Mouse (Mus musculus): Measurements from ENCODE around the gene Slc25a22. TPM values are rescaled to one million over a fixed set of nuclear protein-coding genes. Genes with fewer than 3 reads are reported as not detected.

Gene Slc25a22
- polyA plus RNA-seq, 1 experiment, result 22.2 TPM

DNA sequence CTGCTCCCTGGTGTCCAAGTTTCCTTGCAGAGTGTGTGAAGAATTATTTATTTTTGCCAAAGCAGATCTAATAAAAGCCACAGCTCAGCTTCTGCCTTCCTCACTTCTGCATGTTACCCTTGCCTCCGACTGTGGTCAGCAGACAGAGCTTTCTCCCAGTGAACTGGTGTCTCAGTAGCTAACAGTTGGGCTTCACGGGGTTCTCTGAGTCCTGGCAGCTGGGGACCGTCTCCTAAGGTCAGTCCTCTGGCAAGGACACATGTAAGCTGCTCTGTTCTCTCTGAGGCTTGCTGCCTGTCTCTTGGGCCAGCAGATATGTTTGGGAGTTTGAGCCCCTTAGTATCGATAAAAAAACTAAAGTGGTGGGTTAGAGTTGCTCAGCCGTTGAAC is 22.3 kb upstream of the Slc25a22 start:
- peaks cover 63% of the 10 kb centered on the region for H3K36me3 ChIP-seq (replicated peaks; ENCODE audit: low read length)
- TF ChIP-seq GATA1 (IDR thresholded peaks at IDR 0.05; ENCODE audit: borderline replicate concordance, low read length), result no peak
- no peak for TF ChIP-seq FLI1 (IDR thresholded peaks at IDR 0.05; ENCODE audit: low read length)
- peaks cover 90% of the 10 kb centered on the region for H3K4me1 ChIP-seq
- no peak overlapping the region for H3K4me3 ChIP-seq (replicated peaks)
- no peaks in the 10 kb centered on the region for H3K9me3 ChIP-seq
- peaks cover 20% of the 10 kb centered on the region for H3K27me3 ChIP-seq (replicated peaks)

DNA sequence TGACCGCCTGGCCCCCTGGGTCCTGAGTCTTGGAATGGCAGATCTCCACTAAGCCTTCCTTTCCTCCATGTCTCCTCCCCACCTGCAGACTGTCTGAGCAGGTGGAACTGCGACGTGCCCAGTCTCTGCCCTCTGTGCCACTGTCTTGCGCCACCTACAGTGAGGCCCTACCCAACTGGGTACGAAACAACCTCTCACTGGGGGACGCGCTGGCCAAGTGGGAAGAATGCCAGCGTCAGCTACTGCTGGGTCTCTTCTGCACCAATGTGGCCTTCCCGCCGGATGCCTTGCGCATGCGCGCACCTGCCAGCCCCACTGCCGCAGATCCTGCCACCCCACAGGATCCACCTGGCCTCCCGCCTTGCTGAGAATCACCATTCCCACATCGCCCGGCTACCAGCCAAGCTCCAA is 21.6 kb upstream of the Slc25a22 start:
- no peak for TF ChIP-seq GATA1 (IDR thresholded peaks at IDR 0.05; ENCODE audit: borderline replicate concordance, low read length)
- no peak for TF ChIP-seq FLI1 (IDR thresholded peaks at IDR 0.05; ENCODE audit: low read length)
- H3K4me1 ChIP-seq, result peaks cover 89% of the 10 kb centered on the region
- no peaks in the 10 kb centered on the region for H3K9me3 ChIP-seq
- peaks cover 20% of the 10 kb centered on the region for H3K27me3 ChIP-seq (replicated peaks)
- peaks cover 59% of the 10 kb centered on the region for H3K36me3 ChIP-seq (replicated peaks; ENCODE audit: low read length)
- peak overlapping the region; percentile 17 for H3K4me3 ChIP-seq (replicated peaks)

GRCm38 (mm10) chr7:141458661-141459060 is 21.0 kb upstream of the Slc25a22 start:
- H3K27me3 ChIP-seq (replicated peaks), result peaks cover 20% of the 10 kb centered on the region
- no peaks in the 10 kb centered on the region for H3K9me3 ChIP-seq
- H3K4me1 ChIP-seq, result peaks cover 87% of the 10 kb centered on the region

DNA sequence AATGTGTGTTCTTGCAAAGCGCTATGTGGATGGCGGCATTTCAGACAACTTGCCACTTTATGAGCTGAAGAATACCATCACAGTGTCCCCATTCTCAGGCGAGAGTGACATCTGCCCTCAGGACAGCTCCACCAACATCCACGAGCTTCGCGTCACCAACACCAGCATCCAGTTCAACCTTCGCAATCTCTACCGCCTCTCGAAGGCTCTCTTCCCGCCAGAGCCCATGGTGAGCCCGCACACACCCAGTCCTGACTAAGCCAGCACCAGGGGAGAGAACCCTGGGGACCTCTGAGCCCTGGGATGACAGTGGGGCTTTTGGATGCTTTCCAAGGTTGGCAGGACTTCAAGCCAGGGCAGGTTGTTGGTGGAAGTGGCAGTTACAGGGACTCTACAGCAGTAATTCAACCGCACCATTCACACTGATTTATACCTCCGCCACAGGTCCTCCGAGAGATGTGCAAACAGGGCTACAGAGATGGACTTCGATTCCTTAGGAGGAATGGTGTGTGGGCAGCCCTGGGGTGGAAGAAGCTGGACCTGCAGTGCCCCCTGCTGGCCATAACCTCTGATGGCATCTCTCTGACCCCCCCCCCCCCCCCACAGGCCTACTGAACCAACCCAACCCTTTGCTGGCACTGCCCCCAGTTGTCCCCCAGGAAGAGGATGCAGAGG is 20.4 kb upstream of the Slc25a22 start:
- H3K4me1 ChIP-seq, result peaks cover 87% of the 10 kb centered on the region
- H3K36me3 ChIP-seq (replicated peaks; ENCODE audit: low read length), result peaks cover 47% of the 10 kb centered on the region
- no peaks in the 10 kb centered on the region for H3K9me3 ChIP-seq
- H3K27me3 ChIP-seq (replicated peaks), result peaks cover 17% of the 10 kb centered on the region
- TF ChIP-seq GATA1 (IDR thresholded peaks at IDR 0.05; ENCODE audit: borderline replicate concordance, low read length) (no peak), FLI1 (IDR thresholded peaks at IDR 0.05; ENCODE audit: low read length) (no peak)
- peak overlapping the region; percentile 26 for H3K4me3 ChIP-seq (replicated peaks)

More at GRCm38 (mm10) chr7:141458661-141459060, 21.0 kb upstream of the Slc25a22 start:
- H3K36me3 ChIP-seq (replicated peaks; ENCODE audit: low read length), result peaks cover 52% of the 10 kb centered on the region
- TF ChIP-seq GATA1 (IDR thresholded peaks at IDR 0.05; ENCODE audit: borderline replicate concordance, low read length) (no peak), FLI1 (IDR thresholded peaks at IDR 0.05; ENCODE audit: low read length) (no peak)
- peak overlapping the region; percentile 14 for H3K4me3 ChIP-seq (replicated peaks)

- Histone ChIP-seq H3K4me1 (peaks cover 81% of the 10 kb centered on the region), H3K4me3 (replicated peaks) (peak overlapping the region; percentile 100), H3K36me3 (replicated peaks; ENCODE audit: low read length) (peaks cover 48% of the 10 kb centered on the region), H3K9me3 (no peaks in the 10 kb centered on the region), H3K27me3 (replicated peaks) (peaks cover 13% of the 10 kb centered on the region)
- TF ChIP-seq GATA1 (IDR thresholded peaks at IDR 0.05; ENCODE audit: borderline replicate concordance, low read length), result no peak
- no peak for TF ChIP-seq FLI1 (IDR thresholded peaks at IDR 0.05; ENCODE audit: low read length)
Observed at GRCm38 (mm10) chr7:141457236-141457635, 19.5 kb upstream of the Slc25a22 start.

DNA sequence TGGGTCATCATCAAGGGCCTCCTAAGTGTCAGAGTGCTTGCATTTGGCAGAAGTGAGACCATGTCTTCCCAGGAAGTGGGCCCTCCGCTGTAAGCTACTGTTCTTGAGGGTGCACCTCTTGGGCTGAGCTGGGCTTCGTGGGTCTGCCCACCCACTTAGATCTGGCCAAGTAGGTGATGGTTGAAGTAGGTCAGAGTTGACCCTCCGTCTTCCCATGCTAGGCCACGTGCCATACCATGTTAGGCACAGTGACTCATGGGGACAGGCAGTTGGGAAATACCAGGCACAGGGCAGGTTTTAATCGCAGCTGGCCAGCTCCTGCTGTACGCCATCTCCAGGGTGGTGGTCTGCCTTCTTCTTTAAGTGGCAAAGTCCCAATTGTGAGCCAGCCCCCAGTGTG is 19.0 kb upstream of the Slc25a22 start:
- Histone ChIP-seq H3K9me3 (no peaks in the 10 kb centered on the region), H3K36me3 (replicated peaks; ENCODE audit: low read length) (peaks cover 53% of the 10 kb centered on the region), H3K27me3 (replicated peaks) (peaks cover 8% of the 10 kb centered on the region), H3K4me1 (peaks cover 81% of the 10 kb centered on the region), H3K4me3 (replicated peaks) (peak overlapping the region; percentile 100)
- TF ChIP-seq FLI1 (IDR thresholded peaks at IDR 0.05; ENCODE audit: low read length) (no peak), GATA1 (IDR thresholded peaks at IDR 0.05; ENCODE audit: borderline replicate concordance, low read length) (no peak)

DNA sequence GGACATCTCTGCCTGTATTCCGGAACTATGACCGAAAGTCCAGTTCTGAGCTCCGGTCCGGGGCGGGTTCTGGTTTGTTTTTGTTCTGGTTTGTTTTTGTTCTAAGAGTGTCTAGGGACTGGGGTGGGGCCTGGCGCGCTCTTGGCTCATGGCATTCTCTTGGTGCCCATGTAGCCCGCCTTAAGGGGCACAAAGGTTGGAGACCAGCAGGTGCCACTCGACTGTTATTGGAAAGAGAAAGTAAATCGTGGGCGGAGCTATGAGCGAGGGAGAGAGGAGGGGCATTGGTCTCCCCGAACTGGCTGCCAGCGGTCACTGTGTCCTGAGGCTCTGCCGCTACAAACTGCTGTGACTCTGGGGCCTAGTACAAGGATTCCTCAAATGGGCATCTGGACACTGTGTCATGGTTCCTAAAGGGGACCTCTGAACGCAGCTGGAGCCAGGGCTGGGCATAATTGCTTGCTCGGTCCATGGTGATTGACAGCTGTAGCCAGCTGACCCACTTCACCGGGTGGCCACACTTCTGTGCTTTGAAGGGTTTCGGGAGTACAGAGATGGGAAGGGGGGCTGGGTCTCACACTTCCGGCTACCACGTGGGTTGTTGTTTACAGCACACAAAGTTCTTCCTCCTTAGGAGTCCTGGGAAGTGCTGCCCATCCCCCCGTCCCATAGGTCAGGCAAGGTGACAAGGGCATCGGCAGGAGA is 18.1 kb upstream of the Slc25a22 start:
- H3K4me1 ChIP-seq, result peaks cover 79% of the 10 kb centered on the region
- peaks cover 1% of the 10 kb centered on the region for H3K27me3 ChIP-seq (replicated peaks)
- H3K9me3 ChIP-seq, result no peaks in the 10 kb centered on the region
- peaks cover 60% of the 10 kb centered on the region for H3K36me3 ChIP-seq (replicated peaks; ENCODE audit: low read length)
- H3K4me3 ChIP-seq (replicated peaks), result peak overlapping the region; percentile 100
- no peak for TF ChIP-seq FLI1 (IDR thresholded peaks at IDR 0.05; ENCODE audit: low read length)
- no peak for TF ChIP-seq GATA1 (IDR thresholded peaks at IDR 0.05; ENCODE audit: borderline replicate concordance, low read length)

DNA sequence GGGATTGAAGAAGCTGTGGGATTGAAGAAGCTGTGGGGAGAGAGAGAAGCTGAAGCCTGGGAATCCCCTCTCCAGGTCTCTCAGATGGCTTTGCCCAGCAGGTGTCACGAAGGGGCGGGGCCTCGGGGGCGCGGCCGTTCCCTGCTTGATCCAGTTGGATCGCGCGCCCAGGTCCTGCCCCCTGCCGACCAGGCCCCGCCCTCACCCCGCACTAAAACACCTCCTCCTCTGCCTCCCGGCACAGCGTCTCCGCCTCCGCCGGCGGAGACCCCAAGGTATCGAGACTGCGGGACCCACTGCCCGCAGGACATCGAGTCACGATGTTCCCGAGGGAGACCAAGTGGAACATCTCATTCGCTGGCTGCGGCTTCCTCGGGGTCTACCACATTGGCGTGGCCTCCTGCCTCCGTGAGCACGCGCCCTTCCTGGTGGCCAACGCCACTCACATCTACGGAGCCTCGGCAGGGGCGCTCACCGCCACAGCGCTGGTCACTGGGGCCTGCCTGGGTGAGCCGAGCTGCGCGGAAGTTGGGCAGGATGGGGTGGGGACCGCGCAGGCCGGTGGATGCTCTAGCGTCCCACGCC is 17.4 kb upstream of the Slc25a22 start, which contains the start of gene Pnpla2:
Gene Pnpla2, plus strand, starts transcription at position 232 of the 585 bp plus-strand sequence.
- Histone ChIP-seq H3K27me3 (replicated peaks) (no peaks in the 10 kb centered on the region), H3K4me3 (replicated peaks) (peak within 1 kb of the TSS; percentile 100), H3K36me3 (replicated peaks; ENCODE audit: low read length) (peaks cover 60% of the 10 kb centered on the region), H3K9me3 (no peaks in the 10 kb centered on the region), H3K4me1 (peaks cover 79% of the 10 kb centered on the region)
- TF ChIP-seq GATA1 (IDR thresholded peaks at IDR 0.05; ENCODE audit: borderline replicate concordance, low read length) (no peak), FLI1 (IDR thresholded peaks at IDR 0.05; ENCODE audit: low read length) (no peak)

- Histone ChIP-seq H3K4me3 (replicated peaks) (no peak overlapping the region), H3K9me3 (no peaks in the 10 kb centered on the region), H3K4me1 (peaks cover 78% of the 10 kb centered on the region), H3K36me3 (replicated peaks; ENCODE audit: low read length) (peaks cover 56% of the 10 kb centered on the region), H3K27me3 (replicated peaks) (no peaks in the 10 kb centered on the region)
- TF ChIP-seq FLI1 (IDR thresholded peaks at IDR 0.05; ENCODE audit: low read length) (no peak), GATA1 (IDR thresholded peaks at IDR 0.05; ENCODE audit: borderline replicate concordance, low read length) (no peak)
Observed at GRCm38 (mm10) chr7:141453636-141454035, 15.9 kb upstream of the Slc25a22 start.

GRCm38 (mm10) chr7:141451928-141452327 is 14.2 kb upstream of the Slc25a22 start:
- peaks cover 43% of the 10 kb centered on the region for H3K36me3 ChIP-seq (replicated peaks; ENCODE audit: low read length)
- H3K4me1 ChIP-seq, result peaks cover 66% of the 10 kb centered on the region
- no peaks in the 10 kb centered on the region for H3K9me3 ChIP-seq
- TF ChIP-seq FLI1 (IDR thresholded peaks at IDR 0.05; ENCODE audit: low read length), result no peak
- no peak for TF ChIP-seq GATA1 (IDR thresholded peaks at IDR 0.05; ENCODE audit: borderline replicate concordance, low read length)
- no peaks in the 10 kb centered on the region for H3K27me3 ChIP-seq (replicated peaks)
- H3K4me3 ChIP-seq (replicated peaks), result no peak overlapping the region

Data from megakaryocyte, embryonic 14.5 days (primary cell).